Mouse (Mus musculus) embryonic facial prominence, embryonic 13.5 days (tissue): ENCODE data around the gene Atp8b4. TPM values are rescaled to one million over a fixed set of nuclear protein-coding genes. Genes with fewer than 3 reads are reported as not detected.
A peak's percentile ranks its signal among the peaks of the same experiment; 100 is the strongest.

Experiments
- ATAC-seq: fragments of 200-750 bp; cut with Nextera tagmentation; 2 replicates; pipeline ENCODE4 v1.8.0; 2017; ENCODE audit warnings: low read depth; ENCODE audit not compliant: insufficient number of reproducible peaks, insufficient read depth, low FRiP score, low TSS enrichment
- H3K27ac ChIP-seq: fragments of 300-500 bp; sonication (generic); 2 replicates; pipeline ENCODE4 v1.5.1; 2015; ENCODE audit warnings: moderate library complexity, mild to moderate bottlenecking, inconsistent platforms
- H3K27me3 ChIP-seq: fragments of 300-500 bp; sonication (generic); 2 replicates; pipeline ENCODE4 v1.6.1; 2015; ENCODE audit warnings: mild to moderate bottlenecking, inconsistent platforms
- H3K36me3 ChIP-seq: fragments of 300-500 bp; sonication (generic); 2 replicates; pipeline ENCODE4 v1.6.1; 2015; ENCODE audit warnings: mild to moderate bottlenecking, inconsistent platforms
- H3K4me1 ChIP-seq: fragments of 300-500 bp; sonication (generic); 2 replicates; pipeline ENCODE4 v1.6.1; 2015; ENCODE audit warnings: inconsistent platforms
- H3K4me2 ChIP-seq: fragments of 300-500 bp; sonication (generic); 2 replicates; pipeline ENCODE4 v1.6.1; 2015; ENCODE audit warnings: moderate library complexity, mild to moderate bottlenecking, inconsistent platforms
- H3K4me3 ChIP-seq: fragments of 300-500 bp; sonication (generic); 2 replicates; pipeline ENCODE4 v1.5.1; 2015; ENCODE audit warnings: mild to moderate bottlenecking, inconsistent platforms
- H3K9ac ChIP-seq: fragments of 300-500 bp; sonication (generic); 2 replicates; pipeline ENCODE4 v1.6.1; 2015; ENCODE audit warnings: mild to moderate bottlenecking, inconsistent platforms
- H3K9me3 ChIP-seq: fragments of 300-500 bp; sonication (generic); 2 replicates; pipeline ENCODE4 v1.6.1; 2016; ENCODE audit warnings: inconsistent platforms
- WGBS: fragments of 180-500 bp; shearing (Covaris S2); methylation state at CpG from one replicate; pipeline ENCODE4 v1.1.7; 2015; ENCODE audit warnings: mixed read lengths; 5-methylcytosine and 5-hydroxymethylcytosine counted together
- polyA plus RNA-seq: library from polyadenylated mRNA; unstranded; fragments of >200 nt; fragmentation: Nextera tagmentation; extraction: Ambion mirVana; gene quantifications from 2 replicates; pipeline ENCODE4 v1.2.1, GENCODE M21; 2015

The Atp8b4 gene
- polyA plus RNA-seq, 1 experiment from 2014 or later = 0.63 TPM

DNA sequence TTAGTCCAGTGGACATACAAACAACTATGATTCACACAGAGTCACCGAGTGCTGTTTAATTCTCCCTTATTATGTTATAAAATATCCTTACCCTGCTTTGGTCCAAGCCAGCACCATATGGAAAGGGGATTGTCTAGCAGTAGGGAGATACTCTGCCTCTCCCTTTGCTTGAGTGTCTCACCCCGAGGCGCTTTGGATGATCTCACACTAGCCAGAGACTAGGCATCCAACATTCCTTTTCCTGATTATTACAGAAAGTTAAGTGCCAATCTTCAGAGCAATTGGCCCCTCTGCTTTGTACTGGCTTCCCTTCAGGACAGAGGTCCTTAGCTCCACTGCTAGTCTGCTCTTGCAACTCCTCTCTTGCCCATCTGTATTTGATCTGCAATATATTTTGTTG is 226.2 kb downstream of the Atp8b4 start:
- Histone ChIP-seq H3K9me3 (no peaks in the 10 kb centered on the region), H3K4me1 (peaks cover 14% of the 10 kb centered on the region; the same call in 1 of the 2 replicates), H3K9ac (no peak overlapping the region), H3K27ac (0 out of 2 replicates have a peak overlapping the region, but pooled peaks have one; percentile 22), H3K36me3 (no peaks in the 10 kb centered on the region), H3K27me3 (no peaks in the 10 kb centered on the region), H3K4me3 (no peak overlapping the region), H3K4me2 (no peak overlapping the region)
- WGBS = 54% methylated on average over 3 of the region's 3 CpGs
- ATAC-seq = no peak

Other genes with a start within 250 kb of the Atp8b4 start
- gene Slc27a2, start 51.7 kb upstream of the Atp8b4 start, polyA plus RNA-seq = 2.9 and 10.8 TPM in 2 replicates
- gene Hdc, start 118.6 kb upstream of the Atp8b4 start, polyA plus RNA-seq = 4.8 and 5.9 TPM in 2 replicates
- 56.4 and 57.0 TPM in 2 replicates for gene Gabpb1, start 175.7 kb upstream of the Atp8b4 start, polyA plus RNA-seq
- 36.5 and 43.4 TPM in 2 replicates for gene Usp8, start 206.7 kb upstream of the Atp8b4 start, polyA plus RNA-seq